ENCODE assay signal across 20 mouse cellular contexts in genomic region chr6:107911387-107911786, GRCm38 (mm10).
DNase-seq lines count a peak whose midpoint lies in the region; TF ChIP-seq lines count a peak whose summit lies in the region.
"Had no signal": no experiment of that assay in that cellular context is flagged by ENCODE, and none has a peak within 500 bp of the region (broad histone marks: within the 10 kb centered on the region; RNA-seq: fewer than 3 reads in every experiment).

No protein-coding gene starts in this region.

- H3K4me3 ChIP-seq in left cerebral cortex, adult 2 months: no peak overlapping the region
- H3K4me3 ChIP-seq: embryonic facial prominence, embryonic 10.5 days; embryonic facial prominence, embryonic 12.5 days; forebrain, embryonic 13.5 days; forebrain, embryonic 15.5 days had no signal

- peak; percentile 28 to 61 for DNase-seq in frontal cortex, adult 2 months (ENCODE audit: extremely low spot score in 1 of 2, low spot score in 1 of 2)
- no peak for DNase-seq in frontal cortex, postnatal 14 days (ENCODE audit: low spot score in 2 of 2)
- DNase-seq in left cerebral cortex, adult 2 months (ENCODE audit: extremely low spot score in 1 of 2, low spot score in 2 of 2): no peak
- no peak for DNase-seq in left cerebral cortex, postnatal 4 days
- DNase-seq in right cerebral cortex, adult 18-20 months: peak; percentile 51
- no peak for DNase-seq in right cerebral cortex, postnatal 4 days
- peak; percentile 60 for DNase-seq in telencephalon, adult 2 months (ENCODE audit: low read depth, low spot score)
- no peak for DNase-seq in testis, postnatal 14 days (ENCODE audit: low spot score)
- DNase-seq: adrenal gland, adult 2 months; adrenal gland, postnatal 10 days; adrenal gland, postnatal 25 days; cerebellum, adult 11-12 months; cerebellum, adult 2 months; cerebellum, adult 9-10 months; cerebellum, postnatal 10 days; cerebellum, postnatal 25 days had no signal

- intact Hi-C loops in left cerebral cortex, adult 2 months (cut with DNase I): no loop called here
- intact Hi-C loops in left cerebral cortex, postnatal 4 days (cut with DNase I): no loop called here

- TF ChIP-seq CTCF in left cerebral cortex, adult 2 months (IDR thresholded peaks at IDR 0.05): no peak

- peak overlapping the region; percentile 58; the same call in 1 of the 2 replicates for H3K27ac ChIP-seq in left cerebral cortex, adult 2 months
- H3K27ac ChIP-seq: embryonic facial prominence, embryonic 10.5 days; embryonic facial prominence, embryonic 12.5 days; forebrain, embryonic 13.5 days; forebrain, embryonic 15.5 days had no signal

Comparison
In these comparisons a context has a peak if more than half of its experiments do, and no peak if none do; other contexts are left out.
1. DNase-seq: peak in frontal cortex, adult 2 months (2 of 2), right cerebral cortex, adult 18-20 months (single experiment) and telencephalon, adult 2 months (single experiment); none in frontal cortex, postnatal 14 days (0 of 2), left cerebral cortex, adult 2 months (0 of 2), left cerebral cortex, postnatal 4 days (single experiment), right cerebral cortex, postnatal 4 days (single experiment) and testis, postnatal 14 days (single experiment).